Mouse (Mus musculus): ENCODE results near the gene Slc36a2. TPM values are rescaled to one million over a fixed set of nuclear protein-coding genes. Genes with fewer than 3 reads are reported as not detected.
A peak's percentile ranks its signal among the peaks of the same experiment; 100 is the strongest.

Slc36a2 gene
- polyA plus RNA-seq, 1 experiment from 2014 or later, result 5.5 TPM

DNA sequence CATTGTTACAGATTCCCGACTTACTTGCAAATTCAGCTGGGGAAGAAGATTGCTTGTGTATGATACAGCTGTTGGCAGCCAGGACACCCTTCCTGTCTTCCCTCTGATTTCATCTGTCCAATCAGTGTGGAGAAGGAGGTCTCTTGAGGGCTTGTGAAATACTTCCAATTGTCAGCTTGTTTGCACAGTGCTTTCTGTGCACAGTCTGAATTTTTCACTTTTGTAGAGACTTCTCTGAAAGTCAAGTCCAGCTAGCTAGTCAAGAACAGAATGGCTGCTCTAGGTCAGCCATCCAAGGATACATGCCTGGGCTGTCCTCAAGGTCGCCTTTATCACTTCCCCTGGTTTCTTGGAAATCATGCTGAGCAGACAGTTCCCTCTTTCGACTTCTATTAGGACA lies 30.1 kb upstream of the Slc36a2 start:
- Histone ChIP-seq H3K4me2 (no peak overlapping the region), H3K27ac (ENCODE audit: low read depth, low read length) (no peak overlapping the region), H3K27me3 (replicated peaks; ENCODE audit: control insufficient read depth, insufficient read depth, low read length) (no peaks in the 10 kb centered on the region), H3K9ac (ENCODE audit: low read depth, low read length) (no peak overlapping the region), H3K36me3 (ENCODE audit: control insufficient read depth, insufficient read depth, low read length) (peaks cover 7% of the 10 kb centered on the region; the same call in 1 of the 2 replicates), H3K4me3 (ENCODE audit: low read depth, low read length) (no peak overlapping the region), H3K4me1 (replicated peaks; ENCODE audit: control insufficient read depth, insufficient read depth, low read length) (peaks cover 10% of the 10 kb centered on the region), H3K9me3 (ENCODE audit: control insufficient read depth, low read length) (no peaks in the 10 kb centered on the region)
- no peak for ATAC-seq (replicated peaks; ENCODE audit: low FRiP score)
- WGBS, result 50% methylated on average over 3 of the region's 3 CpGs
- DNase-seq (ENCODE audit: low spot score), result no peak

DNA sequence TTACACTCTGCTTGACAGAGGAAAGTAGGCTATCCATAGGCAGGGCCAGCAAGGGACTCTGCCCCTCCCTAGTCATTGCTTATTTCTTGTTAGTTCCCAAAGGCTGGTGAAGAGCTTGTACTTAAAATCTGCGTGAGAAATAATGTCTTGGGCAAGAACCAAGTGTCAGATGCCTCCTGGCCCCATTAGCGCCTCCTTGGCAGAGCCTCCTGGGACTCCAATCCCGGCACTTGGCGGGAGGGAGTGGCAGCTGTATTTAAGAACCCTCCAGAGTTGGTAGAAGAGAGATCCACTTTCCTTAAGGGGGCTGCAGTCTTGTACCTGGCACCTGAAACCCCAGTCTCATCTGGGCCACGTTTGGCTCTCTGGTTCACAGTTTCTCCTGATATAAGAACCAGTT lies 29.3 kb upstream of the Slc36a2 start:
- no peak overlapping the region for H3K9ac ChIP-seq (ENCODE audit: low read depth, low read length)
- 79% methylated on average over 5 of the region's 5 CpGs for WGBS
- DNase-seq (ENCODE audit: low spot score), result no peak
- no peak for ATAC-seq (replicated peaks; ENCODE audit: low FRiP score)
- H3K27ac ChIP-seq (ENCODE audit: low read depth, low read length), result no peak overlapping the region
- 0 out of 2 replicates have a peak, but pooled peaks cover 3% of the 10 kb centered on the region for H3K36me3 ChIP-seq (ENCODE audit: control insufficient read depth, insufficient read depth, low read length)
- no peak overlapping the region for H3K4me2 ChIP-seq
- no peaks in the 10 kb centered on the region for H3K27me3 ChIP-seq (replicated peaks; ENCODE audit: control insufficient read depth, insufficient read depth, low read length)
- H3K4me1 ChIP-seq (replicated peaks; ENCODE audit: control insufficient read depth, insufficient read depth, low read length), result peaks cover 10% of the 10 kb centered on the region
- no peak overlapping the region for H3K4me3 ChIP-seq (ENCODE audit: low read depth, low read length)
- H3K9me3 ChIP-seq (ENCODE audit: control insufficient read depth, low read length), result no peaks in the 10 kb centered on the region

DNA sequence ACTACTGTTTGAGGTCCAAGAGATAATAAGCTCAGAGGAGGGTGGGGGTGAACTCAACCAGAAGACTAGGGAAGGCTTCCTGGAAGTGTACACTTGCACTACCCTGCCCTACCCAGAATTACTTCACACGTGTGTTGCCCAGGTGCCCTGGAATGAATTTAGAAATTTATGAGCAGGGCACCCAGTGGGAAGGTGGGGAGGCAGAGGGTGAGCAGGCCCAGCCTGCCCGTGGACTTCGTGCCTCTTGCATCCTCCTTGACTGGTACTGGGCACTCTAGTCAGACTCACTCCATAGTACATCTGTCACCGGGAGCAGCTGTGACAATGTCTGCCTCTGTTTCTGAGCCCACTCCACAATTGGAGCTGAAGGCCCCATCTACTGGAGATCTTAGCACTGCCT lies 28.6 kb upstream of the Slc36a2 start:
- no peak overlapping the region for H3K4me3 ChIP-seq (ENCODE audit: low read depth, low read length)
- no peaks in the 10 kb centered on the region for H3K36me3 ChIP-seq (ENCODE audit: control insufficient read depth, insufficient read depth, low read length)
- H3K27me3 ChIP-seq (replicated peaks; ENCODE audit: control insufficient read depth, insufficient read depth, low read length), result no peaks in the 10 kb centered on the region
- peaks cover 10% of the 10 kb centered on the region for H3K4me1 ChIP-seq (replicated peaks; ENCODE audit: control insufficient read depth, insufficient read depth, low read length)
- no peak overlapping the region for H3K9ac ChIP-seq (ENCODE audit: low read depth, low read length)
- H3K27ac ChIP-seq (ENCODE audit: low read depth, low read length), result no peak overlapping the region
- H3K4me2 ChIP-seq, result no peak overlapping the region
- DNase-seq (ENCODE audit: low spot score) (no peak), ATAC-seq (replicated peaks; ENCODE audit: low FRiP score) (no peak)
- WGBS, result 84% methylated on average over 4 of the region's 4 CpGs
- H3K9me3 ChIP-seq (ENCODE audit: control insufficient read depth, low read length), result no peaks in the 10 kb centered on the region

DNA sequence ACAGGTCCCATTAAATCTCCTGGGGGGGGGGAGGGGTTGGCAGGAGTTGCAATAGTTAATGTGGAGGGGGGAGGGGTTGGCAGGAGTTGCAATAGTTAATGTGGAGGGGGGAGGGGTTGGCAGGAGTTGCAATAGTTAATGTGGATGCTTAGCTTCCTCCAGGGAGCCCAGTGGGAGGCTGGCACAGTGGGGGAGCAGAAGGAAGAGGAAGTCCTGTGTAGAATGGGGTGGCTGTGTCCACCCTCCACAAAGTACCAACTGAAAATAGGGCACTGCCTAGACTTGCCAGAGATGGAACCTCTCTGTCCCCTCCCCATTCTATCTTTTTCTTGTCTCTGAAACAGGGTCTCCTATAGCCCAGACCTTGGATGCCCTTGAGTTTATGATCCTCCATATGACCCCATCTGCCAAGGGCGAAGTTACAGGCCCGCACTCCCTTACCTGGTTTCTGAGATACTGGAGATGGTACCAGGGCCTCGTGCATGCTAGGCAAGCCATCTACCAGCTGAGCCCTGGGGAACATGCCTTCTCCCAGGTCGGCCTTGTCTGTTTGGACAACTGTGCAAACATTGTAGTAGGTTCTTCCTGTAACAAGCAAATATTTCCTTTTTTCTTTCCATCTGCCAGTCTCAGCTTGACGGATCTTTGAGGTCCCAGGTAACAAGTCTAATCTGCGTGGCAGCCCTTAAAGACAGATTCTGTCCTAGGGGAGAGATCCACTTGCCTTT lies 24.9 kb upstream of the Slc36a2 start:
- Histone ChIP-seq H3K27me3 (replicated peaks; ENCODE audit: control insufficient read depth, insufficient read depth, low read length) (no peaks in the 10 kb centered on the region), H3K9me3 (ENCODE audit: control insufficient read depth, low read length) (no peaks in the 10 kb centered on the region), H3K4me1 (replicated peaks; ENCODE audit: control insufficient read depth, insufficient read depth, low read length) (peaks cover 10% of the 10 kb centered on the region), H3K9ac (ENCODE audit: low read depth, low read length) (no peak overlapping the region), H3K4me3 (ENCODE audit: low read depth, low read length) (no peak overlapping the region), H3K27ac (ENCODE audit: low read depth, low read length) (peak overlapping the region; percentile 22; the same call in 1 of the 2 replicates), H3K4me2 (0 out of 2 replicates have a peak overlapping the region, but pooled peaks have one; percentile 24), H3K36me3 (ENCODE audit: control insufficient read depth, insufficient read depth, low read length) (no peaks in the 10 kb centered on the region)
- DNase-seq (ENCODE audit: low spot score), result no peak
- 69% methylated on average over 6 of the region's 6 CpGs for WGBS
- no peak for ATAC-seq (replicated peaks; ENCODE audit: low FRiP score)

- Histone ChIP-seq H3K9ac (ENCODE audit: low read depth, low read length) (no peak overlapping the region), H3K4me1 (replicated peaks; ENCODE audit: control insufficient read depth, insufficient read depth, low read length) (peaks cover 8% of the 10 kb centered on the region), H3K27ac (ENCODE audit: low read depth, low read length) (0 out of 2 replicates have a peak overlapping the region, but pooled peaks have one; percentile 64), H3K4me2 (peak overlapping the region; percentile 34; the same call in 1 of the 2 replicates), H3K4me3 (ENCODE audit: low read depth, low read length) (no peak overlapping the region), H3K27me3 (replicated peaks; ENCODE audit: control insufficient read depth, insufficient read depth, low read length) (no peaks in the 10 kb centered on the region), H3K9me3 (ENCODE audit: control insufficient read depth, low read length) (no peaks in the 10 kb centered on the region), H3K36me3 (ENCODE audit: control insufficient read depth, insufficient read depth, low read length) (no peaks in the 10 kb centered on the region)
- ATAC-seq (replicated peaks; ENCODE audit: low FRiP score) (no peak), DNase-seq (ENCODE audit: low spot score) (no peak)
- 54% methylated on average over 2 of the region's 2 CpGs for whole genome bisulfite sequencing
These were observed 24.2 kb upstream of the Slc36a2 start for GRCm38 (mm10) chr11:55209032-55209431.

GRCm38 (mm10) chr11:55208001-55208690 lies 23.3 kb upstream of the Slc36a2 start:
- Histone ChIP-seq H3K36me3 (ENCODE audit: control insufficient read depth, insufficient read depth, low read length) (no peaks in the 10 kb centered on the region), H3K4me1 (replicated peaks; ENCODE audit: control insufficient read depth, insufficient read depth, low read length) (peaks cover 8% of the 10 kb centered on the region), H3K9ac (ENCODE audit: low read depth, low read length) (no peak overlapping the region), H3K27me3 (replicated peaks; ENCODE audit: control insufficient read depth, insufficient read depth, low read length) (no peaks in the 10 kb centered on the region), H3K4me3 (ENCODE audit: low read depth, low read length) (no peak overlapping the region), H3K27ac (ENCODE audit: low read depth, low read length) (peak overlapping the region; percentile 65; the same call in 1 of the 2 replicates), H3K9me3 (ENCODE audit: control insufficient read depth, low read length) (no peaks in the 10 kb centered on the region), H3K4me2 (peak overlapping the region; percentile 34)
- WGBS, result 50% methylated on average over 6 of the region's 6 CpGs
- DNase-seq (ENCODE audit: low spot score) (no peak), ATAC-seq (replicated peaks; ENCODE audit: low FRiP score) (no peak)

- peak; percentile 57 for ATAC-seq (replicated peaks; ENCODE audit: low FRiP score)
- 6% methylated on average over 17 of the region's 17 CpGs for WGBS
- no peak overlapping the region for H3K27ac ChIP-seq (ENCODE audit: low read depth, low read length)
These were observed 19.7 kb upstream of the Slc36a2 start for GRCm38 (mm10) chr11:55204602-55205001.

DNA sequence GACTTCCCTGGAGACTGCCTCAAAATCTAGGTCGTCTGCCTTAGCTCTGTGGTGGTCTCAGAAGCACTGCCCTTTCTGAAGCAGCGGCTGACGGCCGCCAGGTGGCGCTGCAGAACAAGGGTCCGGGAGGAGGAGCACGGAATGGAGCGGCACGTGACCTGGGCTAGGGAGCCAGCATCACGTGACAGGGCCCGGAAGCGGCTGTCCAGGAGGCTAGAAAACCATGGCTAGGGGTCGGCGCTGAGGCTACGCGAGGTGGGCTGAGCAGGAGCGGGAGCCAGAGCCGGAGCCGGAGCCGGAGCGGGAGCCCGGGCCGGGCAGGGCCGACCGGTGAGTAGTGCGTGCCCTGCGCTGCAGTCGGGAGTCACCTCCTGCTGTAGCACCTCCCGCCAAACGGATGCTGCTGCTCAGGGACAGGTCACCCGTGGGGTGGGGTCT lies 19.3 kb upstream of the Slc36a2 start, which contains the start of gene Slc36a1:
Gene Slc36a1, plus strand, starts transcription at position 192 of the 438 bp plus-strand sequence.
- H3K4me3 ChIP-seq (ENCODE audit: low read depth, low read length), result peak within 1 kb of the TSS; percentile 85
- H3K27ac ChIP-seq (ENCODE audit: low read depth, low read length), result no peak within 1 kb of the TSS
- no peaks in the 10 kb centered on the region for H3K9me3 ChIP-seq (ENCODE audit: control insufficient read depth, low read length)
- H3K36me3 ChIP-seq (ENCODE audit: control insufficient read depth, insufficient read depth, low read length), result no peaks in the 10 kb centered on the region
- under 1% methylated on average over 31 of the region's 31 CpGs for WGBS
- H3K27me3 ChIP-seq (replicated peaks; ENCODE audit: control insufficient read depth, insufficient read depth, low read length), result no peaks in the 10 kb centered on the region
- ATAC-seq (replicated peaks; ENCODE audit: low FRiP score) (peak; percentile 86), DNase-seq (ENCODE audit: low spot score) (peak; percentile 89)
- no peaks in the 10 kb centered on the region for H3K4me1 ChIP-seq (replicated peaks; ENCODE audit: control insufficient read depth, insufficient read depth, low read length)
- H3K9ac ChIP-seq (ENCODE audit: low read depth, low read length), result peak within 1 kb of the TSS; percentile 83
- H3K4me2 ChIP-seq, result peak within 1 kb of the TSS; percentile 94

More at GRCm38 (mm10) chr11:55204602-55205001, 19.7 kb upstream of the Slc36a2 start:
- Histone ChIP-seq H3K36me3 (ENCODE audit: control insufficient read depth, insufficient read depth, low read length) (no peaks in the 10 kb centered on the region), H3K4me2 (peak overlapping the region; percentile 94), H3K4me3 (ENCODE audit: low read depth, low read length) (peak overlapping the region; percentile 85), H3K9ac (ENCODE audit: low read depth, low read length) (peak overlapping the region; percentile 83), H3K9me3 (ENCODE audit: control insufficient read depth, low read length) (no peaks in the 10 kb centered on the region), H3K27me3 (replicated peaks; ENCODE audit: control insufficient read depth, insufficient read depth, low read length) (no peaks in the 10 kb centered on the region), H3K4me1 (replicated peaks; ENCODE audit: control insufficient read depth, insufficient read depth, low read length) (no peaks in the 10 kb centered on the region)
- no peak for DNase-seq (ENCODE audit: low spot score)

Data from liver, embryonic 11.5 days (tissue).